Mouse (Mus musculus) MEL (cell line): ENCODE measurements around the gene 1700016C15Rik. TPM values are rescaled to one million over a fixed set of nuclear protein-coding genes. Genes with fewer than 3 reads are reported as not detected.
A peak's percentile ranks its signal among the peaks of the same experiment; 100 is the strongest.

Experiments
- DNase-seq: peaks from one replicate; pipeline ENCODE4 v3.0.0; 2011; ENCODE audit warnings: low read depth, low spot score
- H3K27ac ChIP-seq: 2 replicates; pipeline ENCODE4 v1.5.1; 2012; ENCODE audit warnings: low read depth, mild to moderate bottlenecking, control low read depth, low read length, moderate library complexity; ENCODE audit not compliant: control insufficient read depth
- H3K27me3 ChIP-seq, 2 experiments: fragments of 150-350 bp in 1 of 2; sonication (generic) in 1 of 2; 2 replicates each; pipeline ENCODE4 v1.6.1; 2012; ENCODE audit warnings: low read length in 2 of 2, mild to moderate bottlenecking in 2 of 2, improper control_type of control experiment in 1 of 2, moderate library complexity in 1 of 2; ENCODE audit not compliant: insufficient read depth in 2 of 2, control insufficient read depth in 1 of 2
- H3K36me3 ChIP-seq, 2 experiments: 2 replicates each; pipeline ENCODE4 v1.6.1; 2012 to 2014; ENCODE audit warnings: low read length in 2 of 2, improper control_type of control experiment in 1 of 2, inconsistent platforms in 1 of 2, mild to moderate bottlenecking in 1 of 2; ENCODE audit not compliant: insufficient read depth in 2 of 2, control insufficient read depth in 1 of 2
- H3K4me1 ChIP-seq, 2 experiments: fragments of 150-350 bp in 1 of 2; sonication (generic) in 1 of 2; 2 replicates each; pipeline ENCODE4 v1.6.1; 2012; ENCODE audit warnings: low read length in 2 of 2, improper control_type of control experiment in 1 of 2, mild to moderate bottlenecking in 1 of 2; ENCODE audit not compliant: insufficient read depth in 2 of 2, control insufficient read depth in 1 of 2
- H3K4me3 ChIP-seq, 2 experiments: fragments of 150-350 bp in 1 of 2; sonication (generic) in 1 of 2; 2 replicates each; pipeline ENCODE4 v1.5.1; 2012; ENCODE audit warnings: low read depth in 2 of 2, low read length in 2 of 2, mild to moderate bottlenecking in 2 of 2, moderate library complexity in 2 of 2, control low read depth in 1 of 2, improper control_type of control experiment in 1 of 2; ENCODE audit not compliant: control insufficient read depth in 1 of 2, insufficient read depth in 1 of 2
- H3K79me2 ChIP-seq: 2 replicates; pipeline ENCODE4 v1.6.1; 2012; ENCODE audit warnings: mild to moderate bottlenecking, low read length, moderate library complexity; ENCODE audit not compliant: control insufficient read depth, poor library complexity, insufficient read depth
- H3K9ac ChIP-seq: 2 replicates; pipeline ENCODE4 v1.6.1; 2012; ENCODE audit warnings: low read depth, mild to moderate bottlenecking, control low read depth, low read length, moderate library complexity; ENCODE audit not compliant: control insufficient read depth, poor library complexity, severe bottlenecking
- H3K9me3 ChIP-seq: fragments of 150-350 bp; sonication (generic); replicated peaks from 2 replicates; pipeline ENCODE4 v1.6.1; 2012; ENCODE audit warnings: mild to moderate bottlenecking, low read length, improper control_type of control experiment, moderate library complexity; ENCODE audit not compliant: insufficient read depth
- BHLHE40 ChIP-seq: IDR thresholded peaks from 2 replicates; pipeline ENCODE4 v1.6.1; 2012; ENCODE audit warnings: low read depth, mild to moderate bottlenecking, inconsistent platforms, low read length, improper control_type of control experiment, borderline replicate concordance
- CHD1 ChIP-seq: IDR thresholded peaks from 2 replicates; pipeline ENCODE4 v1.6.1; 2012; ENCODE audit warnings: low read depth, mild to moderate bottlenecking, inconsistent platforms, low read length, improper control_type of control experiment
- CTCF ChIP-seq, 3 experiments: IDR thresholded peaks in 2 of 3; conservative IDR thresholded peaks in 1 of 3; 2 replicates each; pipeline ENCODE4 v1.5.1; 2011 to 2012; ENCODE audit warnings: low read length in 3 of 3, low read depth in 2 of 3, mild to moderate bottlenecking in 2 of 3, improper control_type of control experiment in 1 of 3, inconsistent platforms in 1 of 3, mixed read lengths in 1 of 3, moderate library complexity in 1 of 3; ENCODE audit not compliant: control insufficient read depth in 1 of 3, insufficient read depth in 1 of 3, poor library complexity in 1 of 3, severe bottlenecking in 1 of 3
- E2F4 ChIP-seq: IDR thresholded peaks from 2 replicates; pipeline ENCODE4 v1.6.1; 2011; ENCODE audit warnings: low read depth, low read length, improper control_type of control experiment, borderline replicate concordance
- ELF1 ChIP-seq: IDR thresholded peaks from 2 replicates; pipeline ENCODE4 v1.6.1; 2014; ENCODE audit warnings: low read depth, mild to moderate bottlenecking, inconsistent platforms, low read length, improper control_type of control experiment, moderate library complexity
- EP300 ChIP-seq, 2 experiments: IDR thresholded peaks; 2 replicates each; pipeline ENCODE4 v1.6.1; 2011; ENCODE audit warnings: improper control_type of control experiment in 2 of 2, low read length in 2 of 2, low read depth in 1 of 2, mild to moderate bottlenecking in 1 of 2
- ETS1 ChIP-seq: IDR thresholded peaks from 2 replicates; pipeline ENCODE4 v1.6.1; 2012; ENCODE audit warnings: low read depth, mild to moderate bottlenecking, inconsistent platforms, low read length, improper control_type of control experiment, moderate library complexity
- HCFC1 ChIP-seq: IDR thresholded peaks from 2 replicates; pipeline ENCODE4 v1.6.1; 2012; ENCODE audit warnings: low read depth, mild to moderate bottlenecking, inconsistent platforms, low read length, improper control_type of control experiment, moderate library complexity
- JUND ChIP-seq: IDR thresholded peaks from 2 replicates; pipeline ENCODE4 v1.6.1; 2011; ENCODE audit warnings: low read depth, mild to moderate bottlenecking, improper control_type of control experiment, low read length
- KAT2A ChIP-seq: conservative IDR thresholded peaks from 2 replicates; pipeline ENCODE4 v1.6.1; 2012; ENCODE audit warnings: low read depth, low read length, improper control_type of control experiment, inconsistent platforms
- MAFK ChIP-seq: IDR thresholded peaks from 2 replicates; pipeline ENCODE4 v1.6.1; 2011; ENCODE audit warnings: low read depth, mild to moderate bottlenecking, low read length, improper control_type of control experiment, borderline replicate concordance
- MAX ChIP-seq: IDR thresholded peaks from 2 replicates; pipeline ENCODE4 v1.6.1; 2011; ENCODE audit warnings: low read length, improper control_type of control experiment
- MAZ ChIP-seq: IDR thresholded peaks from 2 replicates; pipeline ENCODE4 v1.6.1; 2012; ENCODE audit warnings: low read depth, mild to moderate bottlenecking, inconsistent platforms, low read length, improper control_type of control experiment
- MEF2A ChIP-seq: IDR thresholded peaks from 2 replicates; pipeline ENCODE4 v1.6.1; 2014; ENCODE audit warnings: low read depth, mild to moderate bottlenecking, inconsistent platforms, low read length, improper control_type of control experiment; ENCODE audit not compliant: poor library complexity, insufficient replicate concordance, severe bottlenecking; ENCODE audit errors: extremely low read depth
- MYC ChIP-seq: IDR thresholded peaks from 2 replicates; pipeline ENCODE4 v1.6.1; 2011; ENCODE audit warnings: low read depth, mild to moderate bottlenecking, low read length, improper control_type of control experiment, moderate library complexity
- POLR2A ChIP-seq, 2 experiments: IDR thresholded peaks; 2 replicates each; pipeline ENCODE4 v1.6.1; 2011 to 2012; ENCODE audit warnings: low read length in 2 of 2, mild to moderate bottlenecking in 2 of 2, control low read depth in 1 of 2, improper control_type of control experiment in 1 of 2, low read depth in 1 of 2, moderate library complexity in 1 of 2; ENCODE audit not compliant: control insufficient read depth in 1 of 2, insufficient read depth in 1 of 2, poor library complexity in 1 of 2
- POLR2AphosphoS2 ChIP-seq: IDR thresholded peaks from 2 replicates; pipeline ENCODE4 v1.6.1; 2011; ENCODE audit warnings: low read length, improper control_type of control experiment
- RAD21 ChIP-seq: IDR thresholded peaks from 2 replicates; pipeline ENCODE4 v1.6.1; 2011; ENCODE audit warnings: mild to moderate bottlenecking, low read depth, low read length, improper control_type of control experiment
- RCOR1 ChIP-seq: IDR thresholded peaks from 2 replicates; pipeline ENCODE4 v1.6.1; 2012; ENCODE audit warnings: low read depth, mild to moderate bottlenecking, inconsistent platforms, low read length, improper control_type of control experiment
- SIN3A ChIP-seq: IDR thresholded peaks from 2 replicates; pipeline ENCODE4 v1.6.1; 2012; ENCODE audit warnings: low read length, improper control_type of control experiment, inconsistent platforms
- SMC3 ChIP-seq: IDR thresholded peaks from 2 replicates; pipeline ENCODE4 v1.6.1; 2011; ENCODE audit warnings: low read depth, low read length, improper control_type of control experiment
- TAL1 ChIP-seq: IDR thresholded peaks from 2 replicates; pipeline ENCODE4 v1.6.1; 2012; ENCODE audit warnings: mild to moderate bottlenecking, inconsistent platforms, low read length, moderate library complexity, mixed read lengths
- TBP ChIP-seq: IDR thresholded peaks from 2 replicates; pipeline ENCODE4 v1.8.0; 2011; ENCODE audit warnings: low read depth, low read length, improper control_type of control experiment
- TCF12 ChIP-seq: IDR thresholded peaks from 2 replicates; pipeline ENCODE4 v1.6.1; 2014; ENCODE audit warnings: low read depth, mild to moderate bottlenecking, inconsistent platforms, low read length, improper control_type of control experiment, moderate library complexity
- UBTF ChIP-seq: IDR thresholded peaks from 2 replicates; pipeline ENCODE4 v1.6.1; 2012; ENCODE audit warnings: low read depth, mild to moderate bottlenecking, inconsistent platforms, low read length, improper control_type of control experiment, moderate library complexity, borderline replicate concordance; ENCODE audit not compliant: insufficient read depth
- USF1 ChIP-seq: IDR thresholded peaks from 2 replicates; pipeline ENCODE4 v1.6.1; 2014; ENCODE audit warnings: low read depth, mild to moderate bottlenecking, inconsistent platforms, low read length, improper control_type of control experiment, moderate library complexity
- ZC3H11A ChIP-seq: IDR thresholded peaks from 2 replicates; pipeline ENCODE4 v1.6.1; 2012; ENCODE audit warnings: low read depth, mild to moderate bottlenecking, inconsistent platforms, low read length, improper control_type of control experiment
- ZKSCAN1 ChIP-seq: IDR thresholded peaks from 2 replicates; pipeline ENCODE4 v1.6.1; 2012; ENCODE audit warnings: low read depth, mild to moderate bottlenecking, inconsistent platforms, low read length, improper control_type of control experiment, moderate library complexity
- ZMIZ1 ChIP-seq: IDR thresholded peaks from 2 replicates; pipeline ENCODE4 v1.6.1; 2012; ENCODE audit warnings: low read depth, mild to moderate bottlenecking, inconsistent platforms, low read length, improper control_type of control experiment, moderate library complexity
- ZNF384 ChIP-seq: IDR thresholded peaks from 2 replicates; pipeline ENCODE4 v1.6.1; 2012; ENCODE audit warnings: low read depth, mild to moderate bottlenecking, inconsistent platforms, low read length, improper control_type of control experiment
- polyA plus RNA-seq, 2 experiments: library from polyadenylated mRNA; stranded (reverse) in 1 of 2; unstranded in 1 of 2; fragments of >175 nt in 1 of 2; fragments of >200 nt in 1 of 2; gene quantifications; 2 replicates each; pipeline versions ENCODE4 v1.2.1 to v1.2.4; 2012; ENCODE audit warnings: low replicate concordance in 2 of 2, low read depth in 1 of 2; ENCODE audit not compliant: insufficient read length in 2 of 2, insufficient read depth in 1 of 2, missing spikeins in 1 of 2
- total RNA-seq: library from RNA; depleted of rRNA; stranded (reverse); fragments of 300-350 nt; gene quantifications from 2 replicates; pipeline ENCODE4 v1.2.3, GENCODE M21; 2012

The 1700016C15Rik gene
- total and polyA plus RNA-seq, 3 experiments: not detected

GRCm38 (mm10) chr1:177795421-177796192, 66.0 kb downstream of the 1700016C15Rik start (continued):
- TF ChIP-seq TAL1 (no peak), RCOR1 (no peak), ZMIZ1 (no peak), MAX (peak; percentile 70), E2F4 (no peak), ZNF384 (peak; percentile 93), POLR2A (IDR thresholded peaks at IDR 0.05; ENCODE audit: control insufficient read depth in 1 of 2, insufficient read depth in 1 of 2, low read depth in 1 of 2, low read length in 2 of 2, poor library complexity in 1 of 2) (no peak), USF1 (peak; percentile 50; the same call in 1 of the 2 replicates), SIN3A (peak; percentile 92), TBP (no peak), SMC3 (no peak), MAFK (no peak)

GRCm38 (mm10) chr1:177796193-177796939, 66.8 kb downstream of the 1700016C15Rik start, which contains the start of gene Adss:
TSS of gene Adss (minus strand) at chr1:177796511.
- H3K79me2 ChIP-seq: peaks cover 42% of the 10 kb centered on the region
- peaks cover 1 to 29% of the 10 kb centered on the region in 2 experiments; a peak in 3 of 4 replicates for H3K36me3 ChIP-seq
- no peaks in the 10 kb centered on the region for H3K9me3 ChIP-seq
- peak within 1 kb of the TSS; percentile 74 to 87 for H3K4me3 ChIP-seq
- peak; percentile 98 for DNase-seq
- peak within 1 kb of the TSS; percentile 98 for H3K9ac ChIP-seq
- H3K27me3 ChIP-seq: no peaks in the 10 kb centered on the region
- H3K4me1 ChIP-seq: peaks cover 8% of the 10 kb centered on the region in 2 experiments
- peak within 1 kb of the TSS; percentile 84 for H3K27ac ChIP-seq
- TF ChIP-seq EP300 (IDR thresholded peaks at IDR 0.05; ENCODE audit: low read depth in 1 of 2, low read length in 2 of 2) (no peak), BHLHE40 (no peak), MAFK (no peak), MEF2A (no peak), CTCF (IDR thresholded peaks at IDR 0.05 in 2 of 3, conservative IDR thresholded peaks at IDR 0.05 in 1 of 3; ENCODE audit: control insufficient read depth in 1 of 3, insufficient read depth in 1 of 3, low read depth in 2 of 3, low read length in 3 of 3, poor library complexity in 1 of 3, severe bottlenecking in 1 of 3) (no peak), ELF1 (peak; percentile 73), MAX (peak; percentile 39), KAT2A (peak; percentile 63; the same call in 1 of the 2 replicates), TBP (peak; percentile 77), ZKSCAN1 (no peak), HCFC1 (peak; percentile 98), JUND (no peak), CHD1 (no peak), MAZ (peak; percentile 63; the same call in 1 of the 2 replicates), ZC3H11A (no peak), TCF12 (peak; percentile 10; the same call in 1 of the 2 replicates), UBTF (0 out of 2 replicates have a peak, but pooled peaks have one; percentile 10), MYC (peak; percentile 87), ETS1 (no peak), RAD21 (no peak), E2F4 (peak; percentile 87), USF1 (0 out of 2 replicates have a peak, but pooled peaks have one; percentile 11), SIN3A (peak; percentile 86), POLR2AphosphoS2 (peak; percentile 93), TAL1 (no peak)
